Mouse (Mus musculus) forebrain, embryonic 11.5 days (tissue): ENCODE measurements around the gene Ssbp3. TPM values are rescaled to one million over a fixed set of nuclear protein-coding genes. Genes with fewer than 3 reads are reported as not detected.

ENCODE experiments used
- ATAC-seq: fragments of 200-750 bp; cut with Nextera tagmentation; replicated peaks from 2 replicates; pipeline ENCODE4 v1.8.0; 2017; ENCODE audit warnings: moderate TSS enrichment; ENCODE audit not compliant: low FRiP score
- DNase-seq: peaks from one replicate; pipeline ENCODE4 v3.0.0-alpha.2; 2017; ENCODE audit warnings: low spot score
- H3K27ac ChIP-seq: fragments of 300-500 bp; sonication (generic); 2 replicates; pipeline ENCODE4 v1.5.1; 2014; ENCODE audit warnings: low read depth, low read length
- H3K27me3 ChIP-seq: fragments of 300-500 bp; sonication (generic); 2 replicates; pipeline ENCODE4 v1.6.1; 2014; ENCODE audit warnings: mild to moderate bottlenecking, low read length, mixed read lengths; ENCODE audit not compliant: control insufficient read depth, insufficient read depth
- H3K36me3 ChIP-seq: fragments of 300-500 bp; sonication (generic); 2 replicates; pipeline ENCODE4 v1.6.1; 2014; ENCODE audit warnings: mild to moderate bottlenecking, low read length, moderate library complexity, mixed read lengths; ENCODE audit not compliant: control insufficient read depth, insufficient read depth
- H3K4me1 ChIP-seq: fragments of 300-500 bp; sonication (generic); replicated peaks from 2 replicates; pipeline ENCODE4 v1.6.1; 2014; ENCODE audit warnings: low read length, mixed read lengths; ENCODE audit not compliant: control insufficient read depth, insufficient read depth
- H3K4me2 ChIP-seq: fragments of 300-500 bp; sonication (generic); 2 replicates; pipeline ENCODE4 v1.6.1; 2014; ENCODE audit warnings: low read depth, mild to moderate bottlenecking, low read length, moderate library complexity, mixed read lengths; ENCODE audit not compliant: severe bottlenecking
- H3K4me3 ChIP-seq: fragments of 300-500 bp; sonication (generic); 2 replicates; pipeline ENCODE4 v1.5.1; 2014; ENCODE audit warnings: low read depth, low read length
- H3K9ac ChIP-seq: fragments of 300-500 bp; sonication (generic); 2 replicates; pipeline ENCODE4 v1.6.1; 2014; ENCODE audit warnings: low read length
- H3K9me3 ChIP-seq: fragments of 300-500 bp; sonication (generic); 2 replicates; pipeline ENCODE4 v1.6.1; 2016; ENCODE audit warnings: low read length, mixed read lengths; ENCODE audit not compliant: control insufficient read depth
- WGBS: fragments of 180-500 bp; shearing (Covaris S2); extraction: QIAGEN DNeasy Blood & Tissue Kit; methylation state at CpG from one replicate; pipeline ENCODE4 v1.1.7; 2014; 5-methylcytosine and 5-hydroxymethylcytosine counted together
- polyA plus RNA-seq: library from polyadenylated mRNA; unstranded; fragments of >200 nt; fragmentation: Nextera tagmentation; extraction: Ambion mirVana; gene quantifications from 2 replicates; pipeline ENCODE4 v1.2.1, GENCODE M21; 2014

Ssbp3 gene
- polyA plus RNA-seq = 135 and 138 TPM in 2 replicates

DNA sequence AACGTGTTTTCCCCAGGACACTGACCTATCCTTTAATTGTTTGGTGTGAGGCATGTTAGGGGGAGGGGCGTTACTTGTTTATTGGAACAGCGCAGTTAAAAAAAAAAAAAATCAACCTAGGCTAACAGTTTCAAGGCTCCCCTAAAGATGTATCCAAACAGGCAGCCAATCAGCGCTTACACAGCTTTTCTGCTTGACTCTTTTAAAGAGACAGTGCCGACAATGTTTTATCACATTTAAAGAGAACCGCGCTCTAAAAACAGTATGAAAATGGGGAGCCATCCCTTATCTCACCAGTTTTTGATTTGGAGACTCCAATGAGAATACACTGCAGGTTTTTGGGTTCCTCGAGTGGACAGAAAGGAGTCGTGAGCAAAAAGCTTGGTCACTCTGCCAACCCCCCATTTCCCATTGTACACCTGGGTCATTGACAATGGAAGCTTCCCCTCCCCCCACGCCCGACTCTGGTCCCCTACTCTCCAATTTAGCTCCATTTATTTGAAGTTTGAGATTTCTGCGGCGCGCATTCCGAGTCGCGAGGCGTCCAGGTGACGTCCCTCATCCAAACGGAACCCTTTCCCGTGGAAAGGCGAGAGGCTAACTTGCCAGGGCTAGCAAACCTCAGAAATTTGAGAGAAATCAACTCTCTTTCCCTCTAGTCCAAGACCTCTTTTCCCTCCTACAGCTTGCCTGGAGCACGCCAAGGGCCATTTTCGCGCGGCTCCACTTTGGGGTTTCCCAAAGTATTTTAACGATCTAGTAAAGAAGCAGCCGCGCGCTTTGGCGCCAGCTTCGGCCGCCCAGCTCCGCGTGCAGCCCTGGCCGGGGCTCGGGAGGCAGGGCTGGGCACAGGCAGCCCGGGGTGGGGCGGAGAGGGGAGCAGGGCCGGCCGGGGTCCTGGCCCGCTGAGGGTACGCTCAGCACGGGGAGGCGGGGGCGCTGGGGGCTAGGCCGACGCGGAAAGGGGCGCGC lies at the start of gene Ssbp3:
Ssbp3 (plus strand) TSS at position 501 of the 972 bp plus-strand sequence.
- H3K9ac ChIP-seq = peak within 1 kb of the TSS; percentile 95

DNA sequence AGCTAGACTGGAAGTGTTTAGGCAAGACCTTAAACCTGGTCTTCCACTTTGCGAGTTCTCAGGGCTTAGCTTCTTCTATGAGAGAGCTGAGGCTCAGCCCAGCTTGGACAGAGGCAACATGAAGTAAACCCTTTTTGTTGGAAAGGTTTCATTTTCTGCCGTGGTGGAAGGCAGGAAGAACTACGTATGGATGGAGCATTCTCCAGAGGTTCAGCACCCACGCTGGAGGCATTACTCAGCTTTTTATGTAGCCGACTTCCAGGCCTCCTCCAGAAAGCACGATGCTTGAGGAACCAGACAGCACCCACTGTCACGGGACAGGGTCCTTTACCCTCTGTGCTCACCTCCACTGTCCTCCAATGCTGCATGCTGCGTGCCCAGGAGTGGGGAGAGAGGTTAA lies 48.6 kb upstream of the Ssbp3 start:
- H3K4me1 ChIP-seq = peaks cover 23% of the 10 kb centered on the region

More for the DNA sequence above, at the start of gene Ssbp3:
- H3K27ac ChIP-seq = peak within 1 kb of the TSS; percentile 99
- H3K4me2 ChIP-seq = peak within 1 kb of the TSS; percentile 99
- DNase-seq (peak; percentile 85), ATAC-seq (peak; percentile 55)
- under 1% methylated on average over 51 of the region's 51 CpGs for WGBS
- peak within 1 kb of the TSS; percentile 100 for H3K4me3 ChIP-seq
- H3K27me3 ChIP-seq = no peaks in the 10 kb centered on the region
- H3K4me1 ChIP-seq = peaks cover 44% of the 10 kb centered on the region
- peaks cover 5% of the 10 kb centered on the region for H3K36me3 ChIP-seq
- no peaks in the 10 kb centered on the region for H3K9me3 ChIP-seq

DNA sequence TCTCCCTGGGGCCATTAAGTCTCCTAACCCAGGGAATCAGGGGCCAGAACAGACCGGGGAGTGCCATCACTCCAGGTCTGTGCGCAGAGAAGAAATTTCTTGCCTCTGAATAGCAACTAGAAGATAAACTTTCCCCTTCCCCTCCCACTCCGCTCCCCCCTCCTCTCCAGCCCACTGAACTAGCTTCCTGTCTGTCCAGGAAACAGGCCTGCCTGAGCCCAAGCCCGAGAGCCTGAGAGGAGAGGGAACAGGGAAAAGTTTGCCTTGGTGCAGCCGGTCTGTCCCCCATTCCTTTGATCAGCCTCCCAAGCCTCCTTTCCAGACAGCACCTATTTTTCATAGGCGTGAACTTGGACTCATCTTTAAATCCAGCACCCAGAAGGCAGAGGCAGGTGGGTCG lies 48.2 kb upstream of the Ssbp3 start:
- Histone ChIP-seq H3K9me3 (no peaks in the 10 kb centered on the region), H3K36me3 (no peaks in the 10 kb centered on the region), H3K4me3 (no peak overlapping the region), H3K27me3 (no peaks in the 10 kb centered on the region), H3K4me2 (no peak overlapping the region), H3K9ac (no peak overlapping the region), H3K27ac (no peak overlapping the region), H3K4me1 (peaks cover 26% of the 10 kb centered on the region)
- DNase-seq (no peak), ATAC-seq (no peak)
- WGBS = 62% methylated on average over 7 of the region's 7 CpGs

More for the DNA sequence above, 48.6 kb upstream of the Ssbp3 start:
- Histone ChIP-seq H3K4me3 (no peak overlapping the region), H3K36me3 (no peaks in the 10 kb centered on the region), H3K9me3 (no peaks in the 10 kb centered on the region), H3K4me2 (no peak overlapping the region), H3K27ac (no peak overlapping the region), H3K27me3 (no peaks in the 10 kb centered on the region), H3K9ac (no peak overlapping the region)
- ATAC-seq (no peak), DNase-seq (no peak)
- 82% methylated on average over 8 of the region's 8 CpGs for WGBS

DNA sequence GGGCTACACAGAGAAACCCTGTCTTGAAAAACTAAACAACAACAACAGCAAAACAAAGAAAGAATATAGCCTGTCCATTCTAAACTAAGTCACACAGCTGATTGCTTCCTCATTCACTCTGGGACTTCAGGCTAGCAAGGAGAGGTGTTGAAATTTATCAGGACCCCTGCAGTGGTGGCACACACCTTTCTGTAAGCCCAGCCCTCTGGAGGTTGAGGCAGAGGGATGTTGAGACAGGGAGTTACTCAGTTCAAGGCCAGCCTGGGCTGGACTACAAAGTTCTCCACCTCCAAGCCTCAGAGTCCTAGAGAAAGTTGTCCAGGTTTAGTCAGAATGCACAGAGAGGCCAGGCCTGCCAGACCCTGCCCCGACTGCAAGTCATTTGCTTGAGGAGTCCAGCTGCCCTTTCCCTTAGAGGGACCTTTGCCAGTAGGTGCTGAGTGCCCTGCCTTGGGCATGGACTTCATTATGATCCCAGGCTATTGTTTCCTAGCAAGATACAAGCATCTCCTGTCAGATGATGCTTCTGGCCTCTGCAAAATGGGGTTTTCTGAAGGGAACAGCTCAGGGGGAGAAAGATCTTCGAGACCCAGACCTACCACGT lies 47.6 kb upstream of the Ssbp3 start:
- Histone ChIP-seq H3K27ac (no peak overlapping the region), H3K36me3 (no peaks in the 10 kb centered on the region), H3K4me2 (no peak overlapping the region), H3K27me3 (no peaks in the 10 kb centered on the region), H3K9ac (peak overlapping the region; percentile 7; the same call in 1 of the 2 replicates), H3K4me1 (peaks cover 26% of the 10 kb centered on the region), H3K4me3 (no peak overlapping the region), H3K9me3 (no peaks in the 10 kb centered on the region)
- WGBS = 52% methylated on average over 3 of the region's 3 CpGs
- ATAC-seq (no peak), DNase-seq (no peak)

DNA sequence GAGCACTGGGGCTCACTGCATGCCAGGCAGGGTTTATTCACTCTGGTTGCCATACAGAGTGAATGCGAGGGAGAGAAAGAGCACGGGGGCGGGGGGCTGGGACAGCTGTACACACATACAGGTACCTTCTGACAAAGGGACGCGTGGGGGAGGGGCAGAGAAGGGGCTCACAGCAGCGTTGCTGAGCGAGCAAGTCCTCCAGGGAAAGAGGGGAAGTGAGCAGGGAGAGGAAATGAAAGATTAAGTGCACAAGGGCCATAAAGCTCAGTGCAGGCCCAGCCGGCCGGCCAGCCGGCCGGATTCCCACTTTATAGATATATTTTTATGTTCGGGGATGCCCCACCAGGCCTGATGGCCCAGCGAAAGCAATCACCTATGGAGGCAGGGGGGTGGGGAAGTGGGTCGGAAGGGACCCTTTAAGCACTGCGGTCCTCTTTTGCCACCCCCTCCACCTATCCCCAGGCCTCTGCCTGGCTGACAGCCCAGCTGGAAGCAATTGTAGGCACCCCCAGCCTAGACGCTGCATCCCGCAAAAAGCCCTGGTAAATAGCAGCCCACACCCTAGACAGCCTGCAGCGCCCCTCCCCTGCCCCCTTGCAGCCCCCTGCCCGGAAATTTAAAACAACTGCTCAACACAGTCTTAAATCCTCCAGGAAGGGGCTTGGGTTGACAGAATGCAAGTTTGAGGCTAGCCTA lies 44.9 kb upstream of the Ssbp3 start:
- no peak; the same call in 1 of the 2 replicates for ATAC-seq
- no peak overlapping the region for H3K4me3 ChIP-seq

DNA sequence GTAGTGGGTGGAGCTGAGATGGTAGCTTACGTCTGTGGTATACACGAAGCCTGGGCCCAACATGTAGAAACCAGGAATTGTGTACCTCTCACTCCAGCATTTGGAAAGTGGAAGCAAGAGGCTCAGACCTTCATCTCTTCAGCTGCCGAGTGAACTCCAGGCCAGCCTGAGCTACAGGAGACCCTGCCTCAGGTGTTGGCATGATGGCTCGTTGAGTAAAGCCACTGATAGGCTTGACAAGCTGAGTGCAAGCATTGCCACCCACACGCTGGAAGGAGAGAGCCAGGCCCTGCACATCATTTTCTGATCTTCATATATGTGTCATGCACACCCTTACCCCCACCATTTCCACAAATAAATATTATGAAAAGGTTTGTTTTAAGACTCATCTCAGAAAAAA lies 44.1 kb upstream of the Ssbp3 start:
- Histone ChIP-seq H3K27ac (peak overlapping the region; percentile 81), H3K4me1 (peaks cover 28% of the 10 kb centered on the region), H3K4me2 (no peak overlapping the region), H3K9me3 (no peaks in the 10 kb centered on the region), H3K27me3 (no peaks in the 10 kb centered on the region), H3K4me3 (no peak overlapping the region), H3K9ac (peak overlapping the region; percentile 41; the same call in 1 of the 2 replicates), H3K36me3 (no peaks in the 10 kb centered on the region)
- ATAC-seq (peak; percentile 14; the same call in 1 of the 2 replicates), DNase-seq (no peak)
- 54% methylated on average over 5 of the region's 5 CpGs for WGBS

More for the DNA sequence above, 44.9 kb upstream of the Ssbp3 start:
- peak; percentile 75 for DNase-seq
- Histone ChIP-seq H3K4me1 (peaks cover 28% of the 10 kb centered on the region), H3K27me3 (no peaks in the 10 kb centered on the region), H3K9ac (peak overlapping the region; percentile 41), H3K4me2 (peak overlapping the region; percentile 26; the same call in 1 of the 2 replicates), H3K27ac (peak overlapping the region; percentile 81), H3K9me3 (no peaks in the 10 kb centered on the region), H3K36me3 (no peaks in the 10 kb centered on the region)
- 11% methylated on average over 19 of the region's 19 CpGs for WGBS

DNA sequence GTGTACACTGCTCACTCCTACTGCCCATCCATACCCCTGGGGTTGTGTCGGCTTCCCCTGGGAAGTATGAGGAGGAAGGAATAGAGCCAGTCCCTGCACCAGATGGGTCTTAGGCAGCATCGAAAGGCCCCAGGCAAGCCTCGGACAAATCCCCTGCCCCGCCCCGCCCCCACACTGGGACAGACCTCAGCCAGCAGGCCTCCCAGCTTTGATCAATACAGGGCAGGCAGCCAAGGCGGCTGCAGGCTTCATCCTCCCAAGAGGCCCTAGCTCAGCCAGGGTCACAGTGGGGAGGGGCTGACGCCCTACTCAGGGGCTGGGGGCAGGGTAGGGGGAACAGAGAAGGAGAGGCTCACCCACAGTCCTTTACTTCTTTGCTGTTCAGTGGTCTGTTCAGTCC lies 43.7 kb upstream of the Ssbp3 start:
- peaks cover 28% of the 10 kb centered on the region for H3K4me1 ChIP-seq
- H3K4me3 ChIP-seq = no peak overlapping the region
- H3K27me3 ChIP-seq = no peaks in the 10 kb centered on the region
- H3K36me3 ChIP-seq = no peaks in the 10 kb centered on the region
- peak; percentile 90 for ATAC-seq
- no peaks in the 10 kb centered on the region for H3K9me3 ChIP-seq
- DNase-seq = peak; percentile 87
- 3% methylated on average over 7 of the region's 7 CpGs for WGBS
- H3K27ac ChIP-seq = peak overlapping the region; percentile 81
- H3K4me2 ChIP-seq = no peak overlapping the region; the same call in 1 of the 2 replicates
- H3K9ac ChIP-seq = peak overlapping the region; percentile 37; the same call in 1 of the 2 replicates

DNA sequence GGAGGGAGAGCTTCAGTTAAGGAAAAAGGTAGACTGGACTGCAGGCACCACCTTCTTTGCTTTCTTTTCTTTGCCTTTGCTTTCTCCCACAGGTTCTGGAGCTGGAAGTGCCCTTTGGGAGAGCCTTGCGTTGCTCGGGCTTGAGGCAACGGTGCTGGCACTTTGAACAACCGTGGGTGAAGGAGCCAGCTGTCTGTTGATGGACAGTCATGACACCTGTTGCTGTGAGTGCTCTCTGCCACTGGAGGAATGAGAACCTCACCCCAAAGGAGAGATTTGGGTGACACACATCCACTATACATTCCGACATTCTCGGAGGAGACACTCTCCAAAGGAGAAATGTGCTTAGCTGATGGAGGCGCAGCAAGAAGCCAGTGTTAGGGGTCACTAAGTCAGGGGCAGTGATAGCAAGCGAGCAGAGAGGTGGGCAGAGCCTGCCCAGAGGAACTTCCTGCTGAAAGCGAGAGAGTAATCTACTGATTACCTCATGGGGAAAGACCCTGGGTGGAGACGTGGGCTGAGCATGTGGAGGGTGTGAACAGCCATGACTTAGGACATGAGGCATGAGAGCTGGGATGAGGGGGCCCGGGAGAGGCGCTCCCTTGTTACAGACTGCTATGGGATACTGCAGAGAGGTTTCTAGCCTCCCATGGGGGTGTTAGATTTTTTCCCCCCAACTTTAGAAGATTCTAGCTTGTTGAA lies 41.6 kb upstream of the Ssbp3 start:
- Histone ChIP-seq H3K9me3 (no peaks in the 10 kb centered on the region), H3K27ac (no peak overlapping the region), H3K36me3 (no peaks in the 10 kb centered on the region), H3K4me1 (peaks cover 22% of the 10 kb centered on the region), H3K9ac (no peak overlapping the region), H3K4me3 (no peak overlapping the region), H3K4me2 (no peak overlapping the region), H3K27me3 (no peaks in the 10 kb centered on the region)
- 80% methylated on average over 12 of the region's 12 CpGs for WGBS
- no peak for DNase-seq
- no peak for ATAC-seq
